Mouse (Mus musculus): ENCODE measurements at regions not wholly inside any gene's neighbourhood (a gene's known extent, or its start where the extent isn't known, plus 50 kb on each side); places are given as distances from the start of the nearest gene placed in this dataset.
"Not testable (repeated sequence)": the region's sequence is repeated elsewhere in the genome, so short reads cannot be mapped to it uniquely, and the experiment has no call there.

GRCm38 (mm10) chr6:16765354-16765753 is 132.9 kb downstream of the Tfec start:
- no peak for DNase-seq (ENCODE audit: low spot score)

GRCm38 (mm10) chr6:16764707-16765106 is 133.5 kb downstream of the Tfec start:
- no peak for DNase-seq (ENCODE audit: low spot score)

GRCm38 (mm10) chr6:16755044-16755443 is 143.2 kb downstream of the Tfec start:
- DNase-seq (ENCODE audit: low spot score): not testable (repeated sequence)

- no peak for DNase-seq (ENCODE audit: low spot score)
Measured at GRCm38 (mm10) chr6:16733184-16733583, 165.1 kb downstream of the Tfec start.

- no peak for DNase-seq (ENCODE audit: low spot score)
Measured at GRCm38 (mm10) chr6:16732095-16732494, 166.1 kb downstream of the Tfec start.

- DNase-seq (ENCODE audit: low spot score): no peak
Measured at GRCm38 (mm10) chr6:16727256-16727890, 170.9 kb downstream of the Tfec start.

GRCm38 (mm10) chr6:16725256-16725655 is 173.0 kb downstream of the Tfec start:
- no peak for DNase-seq (ENCODE audit: low spot score)

- no peak for DNase-seq (ENCODE audit: low spot score)
Measured at GRCm38 (mm10) chr6:16704496-16704895, 193.7 kb downstream of the Tfec start.

GRCm38 (mm10) chr6:16703412-16703746 is 194.9 kb downstream of the Tfec start:
- DNase-seq (ENCODE audit: low spot score): no peak

- DNase-seq (ENCODE audit: low spot score): no peak
Measured at GRCm38 (mm10) chr6:16702706-16703411, 195.4 kb downstream of the Tfec start.

- DNase-seq (ENCODE audit: low spot score): no peak
Measured at GRCm38 (mm10) chr6:16697285-16697684, 201.0 kb downstream of the Tfec start.

GRCm38 (mm10) chr6:16668004-16668403 is 230.2 kb downstream of the Tfec start:
- DNase-seq (ENCODE audit: low spot score): no peak

GRCm38 (mm10) chr6:16667241-16667640 is 231.0 kb downstream of the Tfec start:
- DNase-seq (ENCODE audit: low spot score): no peak

- no peak for DNase-seq (ENCODE audit: low spot score)
Measured at GRCm38 (mm10) chr6:16646269-16646668, 252.0 kb downstream of the Tfec start.

- no peak for DNase-seq (ENCODE audit: low spot score)
Measured at GRCm38 (mm10) chr6:16643519-16643918, 254.7 kb downstream of the Tfec start.

- DNase-seq (ENCODE audit: low spot score): no peak
Measured at GRCm38 (mm10) chr6:16636736-16637304, 261.4 kb downstream of the Tfec start.

GRCm38 (mm10) chr6:16636108-16636507 is 262.1 kb downstream of the Tfec start:
- no peak for DNase-seq (ENCODE audit: low spot score)

- DNase-seq (ENCODE audit: low spot score): no peak
Measured at GRCm38 (mm10) chr6:16607393-16608023, 290.7 kb downstream of the Tfec start.

GRCm38 (mm10) chr6:16606687-16607392 is 291.4 kb downstream of the Tfec start:
- no peak for DNase-seq (ENCODE audit: low spot score)

GRCm38 (mm10) chr6:16592411-16592810 is 305.8 kb downstream of the Tfec start:
- no peak for DNase-seq (ENCODE audit: low spot score)

GRCm38 (mm10) chr6:16582302-16582701 is 315.9 kb downstream of the Tfec start:
- DNase-seq (ENCODE audit: low spot score): no peak

GRCm38 (mm10) chr6:16581801-16582200 is 316.4 kb downstream of the Tfec start:
- no peak for DNase-seq (ENCODE audit: low spot score)
